Mouse (Mus musculus): ENCODE results near the gene Lyl1. TPM values are rescaled to one million over a fixed set of nuclear protein-coding genes. Genes with fewer than 3 reads are reported as not detected.

Lyl1 gene
- total RNA-seq (2017) = 54.5 and 59.7 TPM in 2 replicates

DNA sequence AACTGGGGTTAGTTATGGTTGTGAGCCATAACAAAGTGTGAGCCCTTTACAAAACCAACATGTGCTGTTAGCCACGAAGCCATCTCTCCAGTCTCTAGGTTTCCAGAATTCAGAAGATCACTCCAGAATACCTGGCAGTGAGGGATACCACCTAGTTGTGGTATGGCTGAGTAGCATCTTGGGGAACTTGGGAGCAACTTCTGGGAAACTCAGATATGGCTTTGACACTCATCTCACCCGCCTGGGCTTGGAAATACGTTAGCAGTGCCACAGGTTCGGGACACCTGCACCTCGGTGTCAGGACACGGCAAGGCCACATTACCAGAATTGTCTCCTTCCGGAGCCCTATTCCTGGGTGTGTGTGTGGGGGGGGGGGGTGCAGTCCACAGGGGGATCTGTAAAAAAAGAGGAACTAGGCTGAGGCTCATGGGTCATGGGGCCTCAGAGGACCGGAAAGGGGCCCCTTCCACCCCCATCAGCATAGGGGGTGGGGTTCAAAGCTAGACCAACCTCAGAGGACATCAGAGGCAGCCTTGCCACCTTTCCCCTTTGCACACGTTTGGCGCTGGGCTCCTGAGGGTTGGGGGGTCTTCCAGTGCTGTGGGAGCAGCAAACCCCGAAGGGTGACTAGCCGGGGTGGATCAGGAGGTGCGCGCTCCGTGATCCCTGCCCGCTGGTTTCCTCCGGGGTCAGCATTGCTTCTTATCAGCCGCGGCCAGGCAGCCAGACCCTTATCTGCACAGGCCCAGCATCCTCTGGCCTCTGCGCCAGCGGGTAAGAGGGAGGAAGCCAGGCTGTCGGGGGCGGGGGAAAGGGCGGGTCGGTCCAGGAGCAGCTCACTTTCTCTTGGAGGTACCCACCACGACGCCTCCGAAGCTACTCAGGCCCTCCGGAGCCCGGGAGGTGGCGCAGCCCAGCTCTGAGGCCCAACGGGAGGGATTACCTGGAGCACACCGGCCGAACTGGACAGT lies at the start of gene Lyl1:
Lyl1 (plus strand) TSS at position 517 of the 971 bp plus-strand sequence.
- peak; percentile 39 for ATAC-seq (ENCODE audit: extremely low read depth, insufficient number of reproducible peaks, low FRiP score, poor library complexity, severe bottlenecking)

GRCm38 (mm10) chr8:84653092-84653631 lies 48.1 kb upstream of the Lyl1 start:
- no peak for ATAC-seq (ENCODE audit: extremely low read depth, insufficient number of reproducible peaks, low FRiP score, poor library complexity, severe bottlenecking)

DNA sequence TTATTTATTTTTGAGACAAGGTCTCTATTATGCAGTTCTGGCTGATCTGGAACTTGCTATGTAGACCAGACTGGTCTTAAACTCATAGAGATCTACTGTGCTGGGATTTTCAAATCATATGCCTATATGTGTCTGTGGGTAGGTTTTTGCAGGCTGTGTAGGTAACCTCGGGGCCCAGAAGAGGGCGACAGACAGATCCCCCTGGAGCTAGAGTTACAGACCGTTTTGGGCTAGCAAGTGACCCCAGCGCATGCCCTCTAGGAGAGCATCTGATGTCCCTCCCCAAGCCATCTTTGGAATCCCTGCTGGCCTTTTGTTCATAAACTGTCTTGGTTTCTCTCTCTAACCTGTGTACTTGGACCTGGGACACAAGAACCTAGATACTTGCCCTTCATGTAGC lies 46.7 kb upstream of the Lyl1 start:
- ATAC-seq (ENCODE audit: extremely low read depth, insufficient number of reproducible peaks, low FRiP score, poor library complexity, severe bottlenecking) = no peak

DNA sequence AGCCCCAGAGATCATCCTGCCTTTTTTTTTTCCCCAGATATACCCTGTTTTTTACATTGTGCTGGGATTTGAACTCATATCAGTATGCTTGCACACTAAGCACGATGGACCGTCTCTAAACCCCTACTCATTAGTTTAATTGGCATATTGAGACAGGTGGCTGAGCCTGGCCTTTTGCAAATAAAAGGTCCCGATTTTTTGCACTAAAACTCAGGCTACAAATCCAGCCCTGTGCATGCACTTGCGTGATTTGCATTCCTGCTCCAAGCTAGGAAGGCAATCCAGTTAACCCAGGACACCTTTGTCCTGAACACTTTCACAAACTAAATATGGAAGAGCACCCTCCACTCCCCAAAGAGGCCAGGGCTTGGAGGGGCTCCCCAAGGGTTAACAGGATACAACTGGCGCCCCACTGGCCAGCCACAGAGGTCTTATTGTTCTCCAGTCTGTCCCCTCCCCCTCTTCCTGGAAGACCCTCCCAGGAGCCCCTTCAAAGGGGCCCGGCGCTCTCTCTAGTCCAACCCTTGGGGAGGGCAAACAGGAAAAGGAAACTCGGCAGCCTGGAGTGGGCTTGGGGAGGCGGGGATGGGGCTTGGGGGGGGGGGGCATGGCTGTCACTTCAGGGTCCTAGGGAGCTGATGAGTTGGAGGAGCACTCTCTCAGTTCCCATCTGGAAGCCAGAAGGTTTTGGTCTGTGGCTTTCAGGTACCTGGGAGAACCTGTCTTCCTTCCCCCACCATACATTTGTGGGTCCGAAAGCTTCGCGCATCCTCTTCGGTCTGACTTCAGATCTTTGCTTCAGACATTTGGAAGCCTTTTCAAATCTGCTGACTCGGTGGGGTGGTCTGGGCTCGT lies 45.7 kb upstream of the Lyl1 start:
- ATAC-seq (ENCODE audit: extremely low read depth, insufficient number of reproducible peaks, low FRiP score, poor library complexity, severe bottlenecking) = no peak

GRCm38 (mm10) chr8:84656191-84656525 lies 45.1 kb upstream of the Lyl1 start:
- no peak for ATAC-seq (ENCODE audit: extremely low read depth, insufficient number of reproducible peaks, low FRiP score, poor library complexity, severe bottlenecking)

GRCm38 (mm10) chr8:84656641-84657126 lies 44.6 kb upstream of the Lyl1 start:
- peak; percentile 47; the same call in 1 of the 2 replicates for ATAC-seq (ENCODE audit: extremely low read depth, insufficient number of reproducible peaks, low FRiP score, poor library complexity, severe bottlenecking)

- ATAC-seq (ENCODE audit: extremely low read depth, insufficient number of reproducible peaks, low FRiP score, poor library complexity, severe bottlenecking) = no peak
These were observed 44.1 kb upstream of the Lyl1 start for GRCm38 (mm10) chr8:84657203-84657602.

GRCm38 (mm10) chr8:84657680-84658079 lies 43.6 kb upstream of the Lyl1 start:
- no peak for ATAC-seq (ENCODE audit: extremely low read depth, insufficient number of reproducible peaks, low FRiP score, poor library complexity, severe bottlenecking)

DNA sequence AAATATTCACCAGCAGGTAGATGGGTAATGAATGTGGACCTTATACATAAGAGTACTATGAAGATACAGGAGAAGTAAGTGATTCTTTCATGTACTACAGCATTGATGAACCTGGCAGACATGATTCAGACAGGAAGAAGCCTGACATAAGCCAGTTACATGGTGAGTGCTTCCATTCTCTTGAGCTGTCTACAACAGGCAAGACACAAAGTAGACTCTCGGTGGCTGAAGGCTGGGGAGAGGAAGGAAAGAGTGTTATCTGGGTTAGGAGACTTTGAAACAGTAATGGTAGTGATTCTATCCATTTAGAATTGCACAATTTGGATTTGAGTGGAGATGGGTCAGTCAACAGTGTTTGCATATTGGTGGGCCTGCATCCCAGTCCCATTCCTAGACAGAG lies 42.3 kb upstream of the Lyl1 start:
- ATAC-seq (ENCODE audit: extremely low read depth, insufficient number of reproducible peaks, low FRiP score, poor library complexity, severe bottlenecking) = no peak

DNA sequence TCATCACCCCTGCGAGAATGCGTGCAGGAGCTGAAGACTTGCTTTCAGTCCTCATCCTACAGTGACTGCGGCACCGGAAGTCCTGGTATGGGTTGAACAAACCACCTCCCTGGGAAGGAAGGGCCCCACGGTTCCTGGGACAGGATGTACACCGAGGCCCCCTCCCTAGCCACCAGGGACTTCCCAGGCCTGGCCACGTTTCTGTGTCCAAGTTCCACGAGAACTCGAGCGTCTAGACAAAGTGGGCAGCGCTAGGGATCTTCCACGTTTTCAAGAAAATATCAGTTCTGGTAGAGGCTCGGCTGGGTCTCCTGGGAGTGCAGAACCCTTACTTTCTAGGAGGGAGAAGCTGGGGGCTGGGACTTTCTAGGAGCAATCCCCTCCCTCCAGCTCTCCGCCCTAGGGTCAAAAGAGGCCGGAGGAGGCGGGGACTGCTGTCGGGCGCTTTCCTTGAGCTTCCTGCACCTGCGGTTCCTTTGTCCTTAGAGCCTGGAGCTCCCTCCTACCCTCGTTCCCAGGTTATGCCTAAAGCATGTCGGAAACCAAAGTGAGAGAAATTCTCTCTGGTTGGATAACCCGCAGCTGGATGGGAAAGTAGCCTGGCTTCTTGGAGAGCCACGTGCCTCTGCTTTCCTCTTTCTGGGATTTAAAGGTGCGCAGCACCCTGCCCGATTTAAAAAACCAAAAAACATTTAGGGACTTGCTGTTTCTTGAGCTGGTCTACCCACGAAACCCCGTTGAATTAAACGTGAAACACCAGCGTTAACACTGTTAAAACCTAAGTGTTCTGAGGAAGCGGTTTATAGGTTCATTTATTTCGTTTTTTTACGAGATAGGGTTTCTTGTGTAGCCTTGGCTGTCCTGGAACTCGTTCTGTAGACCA lies 41.1 kb upstream of the Lyl1 start:
- no peak for ATAC-seq (ENCODE audit: extremely low read depth, insufficient number of reproducible peaks, low FRiP score, poor library complexity, severe bottlenecking)

DNA sequence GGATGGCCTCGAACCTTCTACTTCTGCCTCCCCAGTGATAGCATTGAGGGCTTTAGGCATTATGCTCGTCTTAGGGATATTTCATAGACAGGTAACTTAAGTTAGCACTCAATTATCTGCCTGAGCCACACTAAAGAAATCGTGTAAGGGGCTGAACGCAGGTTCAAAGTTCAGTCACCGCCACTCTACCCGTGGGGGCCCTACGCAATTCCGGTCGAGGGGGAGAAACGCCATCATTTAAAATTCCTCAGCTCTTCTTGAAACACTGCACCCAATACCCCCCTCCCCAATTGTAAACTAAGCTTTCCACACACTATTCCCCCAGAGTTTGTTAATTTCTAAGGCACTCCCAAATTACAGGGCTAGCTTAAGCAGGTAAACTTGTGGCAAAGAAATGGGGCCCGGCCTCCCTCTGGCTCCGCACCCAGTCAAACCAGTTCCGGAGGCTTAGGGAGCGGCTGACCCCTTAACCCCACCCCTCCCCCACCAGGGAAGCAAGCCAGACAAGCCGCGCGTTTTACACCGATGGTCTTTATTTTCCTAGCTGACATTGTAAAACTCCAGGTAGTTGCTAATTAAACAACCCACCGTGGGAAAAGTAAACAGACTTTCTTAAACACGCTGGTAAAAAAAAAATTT lies 40.3 kb upstream of the Lyl1 start:
- ATAC-seq (ENCODE audit: extremely low read depth, insufficient number of reproducible peaks, low FRiP score, poor library complexity, severe bottlenecking) = no peak

GRCm38 (mm10) chr8:84661458-84661871 lies 39.8 kb upstream of the Lyl1 start:
- peak; percentile 55 for ATAC-seq (ENCODE audit: extremely low read depth, insufficient number of reproducible peaks, low FRiP score, poor library complexity, severe bottlenecking)

DNA sequence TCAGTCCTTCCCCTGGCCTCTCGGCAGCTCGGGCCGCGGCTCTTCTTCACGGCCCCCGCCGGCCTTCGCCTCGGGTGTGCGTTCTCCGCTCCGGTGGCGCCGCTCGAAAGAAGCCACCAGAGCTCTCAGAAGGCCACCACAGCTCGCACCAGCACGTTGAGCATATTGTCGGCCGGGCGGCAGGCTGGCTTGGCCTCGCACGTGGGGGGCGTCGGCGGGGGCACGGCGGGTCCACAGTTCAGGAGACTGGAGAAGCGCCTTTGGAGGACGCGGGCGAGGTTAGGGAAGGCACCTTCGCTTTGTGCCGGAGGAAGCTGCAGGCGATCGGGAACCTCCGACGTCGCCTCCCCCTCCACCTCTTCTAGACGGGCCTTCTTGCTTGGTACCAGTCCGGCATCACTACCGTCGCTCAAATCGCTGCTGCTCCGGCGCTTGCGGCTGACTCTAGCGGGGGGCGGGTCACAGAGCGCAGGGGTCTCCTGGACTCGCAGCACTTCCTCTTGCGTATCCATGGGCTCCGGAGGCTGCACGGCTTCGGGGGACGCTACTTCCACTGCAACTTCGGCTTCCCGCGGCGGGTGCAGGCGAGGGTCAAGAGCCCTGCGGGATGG lies 39.2 kb upstream of the Lyl1 start:
- no peak for ATAC-seq (ENCODE audit: extremely low read depth, insufficient number of reproducible peaks, low FRiP score, poor library complexity, severe bottlenecking)

- peak; percentile 49 for ATAC-seq (ENCODE audit: extremely low read depth, insufficient number of reproducible peaks, low FRiP score, poor library complexity, severe bottlenecking)
These were observed 38.6 kb upstream of the Lyl1 start, which contains the start of gene Ier2 for GRCm38 (mm10) chr8:84662581-84663065. Gene Ier2 (minus strand): TSS chr8:84662852.

GRCm38 (mm10) chr8:84663483-84664327 lies 37.6 kb upstream of the Lyl1 start:
- ATAC-seq (ENCODE audit: extremely low read depth, insufficient number of reproducible peaks, low FRiP score, poor library complexity, severe bottlenecking) = peak; percentile 55

GRCm38 (mm10) chr8:84664566-84665384 lies 36.5 kb upstream of the Lyl1 start:
- peak; percentile 38 for ATAC-seq (ENCODE audit: extremely low read depth, insufficient number of reproducible peaks, low FRiP score, poor library complexity, severe bottlenecking)

Data from neutrophil, adult 5-6 weeks (primary cell).